Mouse (Mus musculus): ENCODE data around the gene Slc12a5. TPM values are rescaled to one million over a fixed set of nuclear protein-coding genes. Genes with fewer than 3 reads are reported as not detected.

Gene Slc12a5
- total and polyA plus RNA-seq, 3 experiments, result 0.50 to 1.3 TPM; not detected in 1

DNA sequence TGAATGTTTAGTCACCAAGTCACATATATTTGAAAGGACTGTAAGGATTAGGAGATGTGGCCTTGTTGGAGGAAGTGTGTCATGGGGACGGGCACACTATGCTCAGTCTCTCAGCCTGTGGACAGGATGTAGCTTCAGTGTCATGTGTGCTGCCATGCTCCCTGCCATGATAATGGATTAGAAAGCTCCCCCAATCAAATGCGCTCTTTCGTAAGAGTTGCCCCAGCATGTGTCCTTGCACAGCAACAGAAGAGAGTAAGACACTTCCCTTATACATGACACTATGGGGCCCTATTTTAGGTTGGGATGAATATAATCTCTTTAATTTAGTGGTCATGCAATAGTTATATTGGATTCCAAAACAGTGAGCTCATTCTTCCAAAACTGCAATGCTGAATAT is 59.9 kb downstream of the Slc12a5 start:
- no peaks in the 10 kb centered on the region for H3K9me3 ChIP-seq (replicated peaks; ENCODE audit: insufficient read depth, low read length)
- no peaks in the 10 kb centered on the region for H3K4me1 ChIP-seq (ENCODE audit: control insufficient read depth in 1 of 2, insufficient read depth in 2 of 2, low read length in 2 of 2)
- peaks cover 0 to 16% of the 10 kb centered on the region in 2 experiments; a peak in 2 of 4 replicates for H3K36me3 ChIP-seq (ENCODE audit: control insufficient read depth in 1 of 2, insufficient read depth in 2 of 2, low read length in 2 of 2)
- no peak overlapping the region for H3K4me3 ChIP-seq (ENCODE audit: control insufficient read depth in 1 of 2, insufficient read depth in 1 of 2, low read depth in 2 of 2, low read length in 2 of 2)
- peaks cover 21% of the 10 kb centered on the region for H3K79me2 ChIP-seq (ENCODE audit: control insufficient read depth, insufficient read depth, low read length, poor library complexity)
- TF ChIP-seq ZKSCAN1 (IDR thresholded peaks at IDR 0.05; ENCODE audit: low read depth, low read length) (no peak), USF1 (IDR thresholded peaks at IDR 0.05; ENCODE audit: low read depth, low read length) (no peak), ZC3H11A (IDR thresholded peaks at IDR 0.05; ENCODE audit: low read depth, low read length) (no peak), MXI1 (IDR thresholded peaks at IDR 0.05; ENCODE audit: low read depth, low read length) (no peak), BHLHE40 (IDR thresholded peaks at IDR 0.05; ENCODE audit: borderline replicate concordance, low read depth, low read length) (no peak)
- no peak overlapping the region for H3K9ac ChIP-seq (ENCODE audit: control insufficient read depth, low read depth, low read length, poor library complexity, severe bottlenecking)
- DNase-seq (ENCODE audit: low read depth, low spot score), result no peak
- no peaks in the 10 kb centered on the region for H3K27me3 ChIP-seq (ENCODE audit: control insufficient read depth in 1 of 2, insufficient read depth in 2 of 2, low read length in 2 of 2)
- no peak overlapping the region for H3K27ac ChIP-seq (ENCODE audit: control insufficient read depth, low read depth, low read length)

DNA sequence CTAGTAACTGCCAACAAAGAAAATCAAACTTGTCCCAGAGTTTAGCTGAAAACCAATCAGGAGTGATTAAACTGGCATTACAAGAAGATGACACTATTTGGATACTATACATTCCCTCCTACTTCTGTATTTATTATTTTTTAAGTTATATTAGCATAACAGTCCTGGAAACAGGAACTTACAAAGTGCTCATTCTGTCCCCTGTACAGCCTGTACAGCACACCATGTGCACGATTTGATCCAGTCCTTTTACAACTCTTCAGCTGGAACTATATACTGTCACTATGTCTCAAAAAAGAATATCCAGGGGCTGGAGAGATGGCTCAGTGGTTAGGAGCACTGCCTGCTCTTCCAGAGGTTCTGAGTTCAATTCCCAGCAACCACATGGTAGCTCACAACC is 66.6 kb downstream of the Slc12a5 start:
- no peak overlapping the region for H3K9ac ChIP-seq (ENCODE audit: control insufficient read depth, low read depth, low read length, poor library complexity, severe bottlenecking)
- H3K36me3 ChIP-seq (ENCODE audit: control insufficient read depth in 1 of 2, insufficient read depth in 2 of 2, low read length in 2 of 2), result peaks cover 6 to 11% of the 10 kb centered on the region in 2 experiments
- TF ChIP-seq MAFK (IDR thresholded peaks at IDR 0.05; ENCODE audit: borderline replicate concordance, low read depth, low read length) (no peak), MXI1 (IDR thresholded peaks at IDR 0.05; ENCODE audit: low read depth, low read length) (no peak), USF2 (IDR thresholded peaks at IDR 0.05; ENCODE audit: borderline replicate concordance in 1 of 2, insufficient read depth in 1 of 2, low read depth in 1 of 2, low read length in 2 of 2) (no peak), POLR2AphosphoS2 (IDR thresholded peaks at IDR 0.05; ENCODE audit: low read length) (no peak), MAZ (IDR thresholded peaks at IDR 0.05; ENCODE audit: low read depth, low read length) (no peak)
- H3K27me3 ChIP-seq (ENCODE audit: control insufficient read depth in 1 of 2, insufficient read depth in 2 of 2, low read length in 2 of 2), result no peaks in the 10 kb centered on the region
- H3K9me3 ChIP-seq (replicated peaks; ENCODE audit: insufficient read depth, low read length), result no peaks in the 10 kb centered on the region
- peaks cover 0 to 2% of the 10 kb centered on the region in 2 experiments; a peak in 1 of 4 replicates for H3K4me1 ChIP-seq (ENCODE audit: control insufficient read depth in 1 of 2, insufficient read depth in 2 of 2, low read length in 2 of 2)
- peaks cover 60% of the 10 kb centered on the region for H3K79me2 ChIP-seq (ENCODE audit: control insufficient read depth, insufficient read depth, low read length, poor library complexity)
- no peak overlapping the region for H3K4me3 ChIP-seq (ENCODE audit: control insufficient read depth in 1 of 2, insufficient read depth in 1 of 2, low read depth in 2 of 2, low read length in 2 of 2)
- peak; percentile 37 for DNase-seq (ENCODE audit: low read depth, low spot score)
- H3K27ac ChIP-seq (ENCODE audit: control insufficient read depth, low read depth, low read length), result no peak overlapping the region

DNA sequence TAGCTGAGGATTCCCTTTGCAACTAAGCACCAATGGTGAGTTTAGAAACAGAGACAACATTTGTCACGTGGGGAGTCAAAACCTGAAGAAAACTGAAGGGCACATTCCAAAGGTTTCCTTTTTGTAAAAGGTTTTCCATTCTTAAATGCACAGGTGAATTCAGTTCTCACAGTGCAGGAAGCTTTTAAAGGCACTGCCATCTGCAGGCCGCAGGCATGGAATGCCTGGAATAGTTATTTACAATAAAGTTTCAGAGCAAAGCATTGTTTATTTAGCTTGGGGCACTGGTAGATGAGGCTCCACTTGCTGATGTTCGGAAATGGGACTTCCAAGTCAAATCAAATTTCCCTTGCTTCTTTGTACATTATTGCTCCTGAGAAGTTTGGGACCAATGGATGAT is 71.9 kb downstream of the Slc12a5 start:
- peak overlapping the region; percentile 13; the same call in 1 of the 2 replicates for H3K9ac ChIP-seq (ENCODE audit: control insufficient read depth, low read depth, low read length, poor library complexity, severe bottlenecking)
- TF ChIP-seq MYB (IDR thresholded peaks at IDR 0.05; ENCODE audit: low read depth, low read length) (no peak), JUND (IDR thresholded peaks at IDR 0.05; ENCODE audit: low read depth, low read length) (no peak), ELF1 (IDR thresholded peaks at IDR 0.05; ENCODE audit: low read depth, low read length) (no peak), TBP (IDR thresholded peaks at IDR 0.05; ENCODE audit: low read depth, low read length) (no peak), EP300 (IDR thresholded peaks at IDR 0.05; ENCODE audit: low read depth in 1 of 2, low read length in 2 of 2) (no peak), NELFE (IDR thresholded peaks at IDR 0.05; ENCODE audit: low read depth, low read length) (no peak), CTCF (IDR thresholded peaks at IDR 0.05 in 2 of 3, conservative IDR thresholded peaks at IDR 0.05 in 1 of 3; ENCODE audit: control insufficient read depth in 1 of 3, insufficient read depth in 1 of 3, low read depth in 2 of 3, low read length in 3 of 3, poor library complexity in 1 of 3, severe bottlenecking in 1 of 3) (peak in 1 of 3 experiments; percentile 7; a peak in 1 of 6 replicates), RCOR1 (IDR thresholded peaks at IDR 0.05; ENCODE audit: low read depth, low read length) (no peak)
- H3K9me3 ChIP-seq (replicated peaks; ENCODE audit: insufficient read depth, low read length), result no peaks in the 10 kb centered on the region
- no peak for DNase-seq (ENCODE audit: low read depth, low spot score)
- no peaks in the 10 kb centered on the region for H3K27me3 ChIP-seq (ENCODE audit: control insufficient read depth in 1 of 2, insufficient read depth in 2 of 2, low read length in 2 of 2)
- H3K4me1 ChIP-seq (ENCODE audit: control insufficient read depth in 1 of 2, insufficient read depth in 2 of 2, low read length in 2 of 2), result peaks cover 4 to 12% of the 10 kb centered on the region in 2 experiments
- peak overlapping the region in 1 of 2 experiments; percentile 6; a peak in 1 of 4 replicates for H3K4me3 ChIP-seq (ENCODE audit: control insufficient read depth in 1 of 2, insufficient read depth in 1 of 2, low read depth in 2 of 2, low read length in 2 of 2)
- peaks cover 57% of the 10 kb centered on the region for H3K79me2 ChIP-seq (ENCODE audit: control insufficient read depth, insufficient read depth, low read length, poor library complexity)
- no peak overlapping the region for H3K27ac ChIP-seq (ENCODE audit: control insufficient read depth, low read depth, low read length)
- peaks cover 0 to 30% of the 10 kb centered on the region in 2 experiments for H3K36me3 ChIP-seq (ENCODE audit: control insufficient read depth in 1 of 2, insufficient read depth in 2 of 2, low read length in 2 of 2)

Data from MEL (cell line).